Mouse (Mus musculus): ENCODE measurements around the gene Dapp1.
A peak's percentile ranks its signal among the peaks of the same experiment; 100 is the strongest.
"Not testable (repeated sequence)": the region's sequence is repeated elsewhere in the genome, so short reads cannot be mapped to it uniquely, and the experiment has no call there.

Dapp1 gene

GRCm38 (mm10) chr3:137952914-137953880 is 28.1 kb downstream of the Dapp1 start:
- peak; percentile 87 for DNase-seq

DNA sequence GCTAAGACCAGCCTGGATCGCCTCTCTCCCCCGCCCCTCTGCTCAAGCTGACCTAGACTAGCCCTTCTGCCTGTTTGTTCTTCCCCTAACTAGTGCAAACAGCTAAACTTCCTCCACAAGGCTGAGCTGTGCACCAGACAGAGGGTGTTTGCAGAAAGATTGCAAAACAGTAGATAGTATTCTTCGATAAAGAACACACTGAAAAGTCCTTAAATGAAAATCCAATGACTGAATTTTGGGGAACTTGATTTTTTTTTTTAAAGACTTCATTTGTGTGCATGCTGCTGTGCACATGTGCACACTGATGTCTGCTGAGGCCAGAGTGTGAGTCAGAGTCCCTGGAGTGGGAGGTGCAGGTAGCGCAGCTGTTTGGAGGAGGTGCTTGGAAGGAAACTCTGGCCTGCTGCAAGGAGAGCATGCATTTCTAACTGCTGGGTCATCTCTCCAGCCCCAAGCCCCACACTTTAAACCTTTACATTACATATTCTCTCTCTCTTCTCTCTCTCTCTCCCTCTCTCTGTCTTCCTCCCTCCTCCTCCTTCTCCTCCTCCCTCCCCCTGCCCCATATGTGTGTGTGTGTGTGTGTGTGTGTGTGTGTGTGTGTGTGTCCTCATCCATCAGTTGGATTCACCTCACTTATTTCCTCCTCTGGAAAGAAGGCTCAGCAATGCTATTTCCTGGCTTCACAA is 29.0 kb downstream of the Dapp1 start:
- peak; percentile 44 for DNase-seq

DNA sequence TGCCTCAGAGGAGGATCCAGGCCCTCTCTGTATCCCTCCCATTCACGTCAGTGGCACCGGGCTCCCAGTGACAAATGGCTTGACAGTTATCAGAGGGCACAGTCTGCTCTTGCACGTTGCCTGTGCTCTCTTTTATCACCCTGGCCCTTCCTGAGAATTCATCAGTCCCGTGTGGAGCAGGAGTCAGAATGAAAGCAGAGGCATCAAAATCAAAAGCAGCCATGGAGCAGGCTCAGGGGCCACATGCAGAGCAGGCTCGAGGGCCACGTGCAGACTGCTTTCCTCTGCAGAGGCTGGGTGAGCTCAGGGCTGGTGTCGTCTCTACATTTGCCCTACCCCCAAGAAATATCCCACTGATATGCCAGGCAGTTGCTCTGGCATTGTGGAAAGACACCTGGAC is 29.5 kb downstream of the Dapp1 start:
- no peak for DNase-seq

- not testable (repeated sequence) for DNase-seq
Measured at GRCm38 (mm10) chr3:137951302-137951701, 30.0 kb downstream of the Dapp1 start.

DNA sequence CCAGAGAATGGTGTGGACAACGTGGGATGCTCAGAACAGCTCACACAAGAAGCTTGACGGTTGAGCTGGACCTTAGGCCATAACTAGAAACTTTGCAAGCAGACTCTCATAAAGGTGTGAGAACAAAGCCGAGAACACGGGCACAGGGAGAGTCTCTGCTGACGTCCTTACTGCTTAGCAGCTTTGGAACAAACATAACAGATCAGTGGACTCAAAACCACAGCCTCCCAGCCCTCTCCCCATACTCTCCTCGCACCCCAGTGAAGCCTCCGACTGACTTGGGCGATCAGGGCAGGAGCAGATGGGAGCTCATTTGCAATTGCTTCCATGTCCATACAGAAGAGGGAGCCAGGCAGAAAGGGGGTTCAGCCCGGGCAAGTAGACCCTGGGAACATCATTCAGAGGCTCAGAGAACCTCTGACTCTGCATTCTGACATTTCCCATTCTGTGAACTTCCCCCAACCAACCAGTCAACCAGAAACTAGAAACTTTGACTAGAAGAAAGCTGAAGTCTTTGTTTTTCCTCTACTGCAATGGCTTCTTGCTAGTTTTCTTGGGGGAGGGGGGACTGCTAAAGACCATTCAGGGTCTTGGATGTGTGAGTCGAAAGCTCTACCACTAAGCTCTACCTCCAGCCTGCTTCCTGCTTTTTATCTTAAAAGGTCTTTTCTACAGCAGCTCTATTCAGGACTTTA is 31.0 kb downstream of the Dapp1 start:
- no peak for DNase-seq

DNA sequence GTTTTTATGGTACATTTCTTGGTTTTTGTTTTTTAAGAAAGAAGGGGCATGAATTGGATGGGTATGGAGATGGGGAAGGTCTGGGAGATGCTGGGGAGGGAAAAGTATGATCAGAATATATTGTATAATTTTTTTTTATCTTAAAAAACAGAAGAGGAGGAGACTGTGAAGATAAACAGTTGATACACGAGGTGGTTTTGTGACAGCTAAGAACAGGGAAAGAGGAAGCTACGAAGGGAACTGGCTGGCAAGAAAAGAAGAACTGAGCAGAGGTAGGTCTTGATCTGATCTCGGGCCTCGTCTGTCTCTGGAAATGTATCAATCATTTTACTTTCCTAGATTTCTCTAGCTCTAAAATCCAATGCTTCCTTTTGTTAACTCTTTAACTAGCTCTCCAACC is 33.8 kb downstream of the Dapp1 start:
- no peak for DNase-seq

GRCm38 (mm10) chr3:137946827-137947226 is 34.5 kb downstream of the Dapp1 start:
- DNase-seq: no peak

DNA sequence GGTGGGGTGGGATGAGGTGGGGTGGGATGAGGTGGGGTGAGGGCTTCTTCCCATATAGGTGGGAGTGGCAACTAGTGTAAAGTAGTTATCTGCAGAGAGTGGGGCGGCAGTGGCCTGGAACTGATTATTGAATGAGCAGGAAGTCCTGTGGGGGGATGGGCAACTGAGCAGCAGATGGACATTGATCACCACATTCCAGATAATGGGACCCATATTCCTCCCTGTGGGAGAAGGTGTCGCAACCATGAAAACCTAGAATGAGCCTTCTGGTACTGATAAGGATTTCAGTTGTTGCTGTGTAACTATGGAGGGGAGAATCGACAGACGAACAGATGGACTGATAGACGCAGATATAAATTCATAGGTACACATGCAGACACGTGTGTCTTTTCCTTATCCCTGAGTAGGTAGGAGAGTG is 37.6 kb downstream of the Dapp1 start:
- no peak for DNase-seq

GRCm38 (mm10) chr3:137942098-137942622 is 39.2 kb downstream of the Dapp1 start:
- no peak for DNase-seq

DNA sequence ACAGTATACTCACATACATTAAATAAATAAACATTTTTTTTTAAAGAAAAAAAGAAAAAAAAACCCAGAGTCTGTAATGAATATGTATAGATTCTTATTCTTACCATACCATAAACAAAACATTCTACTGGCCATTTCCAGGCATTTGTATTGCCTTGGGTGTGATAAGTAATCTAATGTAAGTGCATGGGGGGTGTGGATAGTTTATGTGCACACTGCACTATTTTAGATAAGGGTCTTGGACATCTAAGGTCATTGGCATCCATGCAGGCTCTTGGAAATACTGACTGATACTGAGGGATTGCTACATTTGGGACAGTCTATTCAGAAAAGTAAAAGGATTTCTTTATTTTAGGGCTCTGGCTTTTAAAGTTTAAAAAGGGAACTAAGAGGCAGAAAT is 39.8 kb downstream of the Dapp1 start:
- no peak for DNase-seq

- DNase-seq: no peak
Measured at GRCm38 (mm10) chr3:137940757-137941156, 40.6 kb downstream of the Dapp1 start.

- no peak for DNase-seq
Measured at GRCm38 (mm10) chr3:137938608-137939007, 42.7 kb downstream of the Dapp1 start.

DNA sequence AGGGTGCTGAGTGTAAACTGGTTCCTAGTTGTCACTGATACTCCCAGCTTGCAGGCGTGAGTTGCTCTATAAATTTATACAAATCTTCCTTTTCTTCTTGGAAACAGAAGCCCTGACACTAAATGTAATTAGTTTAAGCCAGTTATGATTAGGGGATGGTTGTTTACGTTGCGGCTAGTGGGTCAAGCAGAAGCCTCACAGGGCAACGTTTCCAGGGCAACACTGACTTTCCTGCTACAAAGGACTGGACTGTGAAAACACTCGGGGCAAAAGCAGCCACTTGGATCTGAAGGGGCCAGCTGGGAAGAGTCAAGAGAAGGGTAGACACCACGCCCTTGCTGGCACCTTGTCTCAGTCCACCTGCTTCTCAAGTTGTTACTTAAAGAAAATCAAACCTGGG is 44.8 kb downstream of the Dapp1 start:
- no peak for DNase-seq

DNA sequence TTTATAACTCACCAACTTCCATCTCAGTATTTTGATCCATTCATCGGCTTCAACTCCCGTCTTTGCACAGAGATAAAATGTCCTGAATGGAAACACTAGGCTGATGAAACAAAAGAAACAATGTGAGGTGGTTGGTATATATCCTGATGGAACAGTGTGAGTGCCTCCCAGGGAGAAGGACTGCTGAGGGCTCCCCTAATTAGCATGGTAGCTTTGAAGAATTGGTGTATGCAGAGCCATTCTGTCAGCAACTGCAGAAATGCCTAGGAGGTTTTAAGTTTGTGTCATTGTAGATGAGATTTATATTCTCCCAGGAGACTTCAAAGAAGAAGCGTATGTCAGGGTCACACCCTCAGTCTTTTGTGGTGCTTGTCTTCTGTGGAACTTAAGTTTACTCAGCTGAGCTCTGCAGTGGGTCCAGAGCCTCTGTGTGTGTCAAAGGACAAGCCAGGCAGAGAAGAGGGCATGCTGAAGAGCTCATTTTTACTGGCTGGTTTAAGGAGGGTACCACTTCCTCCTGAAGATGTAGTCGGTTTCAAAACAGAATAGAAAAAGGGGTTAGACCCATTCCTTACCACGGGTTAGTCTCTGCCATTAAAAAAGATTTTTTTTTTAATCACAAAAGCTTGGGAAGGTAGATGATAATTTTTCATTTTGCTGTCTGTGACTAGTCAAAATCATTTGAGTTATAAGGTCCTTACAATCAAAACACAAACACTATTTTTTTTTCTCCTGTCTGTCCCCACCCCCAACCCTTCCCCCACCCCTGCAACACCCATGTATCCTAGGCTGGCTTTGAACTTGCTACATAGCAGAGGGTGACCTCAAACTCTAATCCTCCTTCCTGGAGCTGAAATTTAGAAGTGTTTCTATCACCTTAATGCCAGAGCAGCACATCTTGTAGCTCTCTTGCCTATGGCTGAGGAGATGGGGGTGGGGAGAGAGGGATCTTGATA is 45.5 kb downstream of the Dapp1 start:
- no peak for DNase-seq

- DNase-seq: no peak
Measured at GRCm38 (mm10) chr3:137933986-137934385, 47.4 kb downstream of the Dapp1 start.

DNA sequence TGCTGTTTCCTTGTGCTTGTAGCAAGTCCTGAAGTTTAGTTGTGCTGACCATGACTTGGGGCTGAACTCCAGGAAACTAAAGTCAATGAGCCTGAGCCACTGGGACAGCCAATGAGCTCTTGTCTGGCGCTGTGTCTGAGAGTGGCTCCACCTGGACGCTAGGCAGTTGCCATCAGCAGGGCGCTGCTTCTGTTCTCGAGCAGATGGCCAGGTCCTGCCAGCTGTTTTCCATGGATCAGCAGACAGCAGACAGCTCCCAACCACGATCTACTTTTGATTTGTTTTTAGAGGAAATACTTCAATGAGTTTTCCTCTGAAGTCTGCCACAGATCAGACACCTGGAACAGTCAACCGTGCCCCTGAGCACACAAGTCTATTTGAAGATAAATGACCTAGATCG is 48.6 kb downstream of the Dapp1 start:
- DNase-seq: no peak

- DNase-seq: no peak
Measured at GRCm38 (mm10) chr3:137929940-137930339, 51.4 kb downstream of the Dapp1 start.

GRCm38 (mm10) chr3:137927010-137927409 is 54.3 kb downstream of the Dapp1 start:
- DNase-seq: no peak

DNA sequence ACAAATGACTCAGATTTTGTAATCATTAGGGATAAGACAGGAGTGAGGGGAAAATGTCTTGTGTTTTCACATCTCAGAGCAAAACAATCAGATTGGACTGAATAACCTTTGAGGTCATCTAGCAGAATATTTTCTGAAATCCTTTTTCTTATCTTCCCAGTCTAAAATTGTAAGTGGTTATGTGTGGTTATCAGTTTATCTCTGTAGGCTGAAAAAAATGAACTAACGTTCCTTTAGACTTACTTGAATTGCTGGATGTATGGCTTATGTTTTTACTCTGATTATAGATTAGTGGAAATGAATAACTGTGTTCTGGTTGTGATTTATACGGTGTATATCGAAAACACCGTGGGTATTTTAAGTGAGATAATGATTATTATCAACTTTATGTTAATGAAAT is 60.8 kb downstream of the Dapp1 start:
- no peak for DNase-seq

DNA sequence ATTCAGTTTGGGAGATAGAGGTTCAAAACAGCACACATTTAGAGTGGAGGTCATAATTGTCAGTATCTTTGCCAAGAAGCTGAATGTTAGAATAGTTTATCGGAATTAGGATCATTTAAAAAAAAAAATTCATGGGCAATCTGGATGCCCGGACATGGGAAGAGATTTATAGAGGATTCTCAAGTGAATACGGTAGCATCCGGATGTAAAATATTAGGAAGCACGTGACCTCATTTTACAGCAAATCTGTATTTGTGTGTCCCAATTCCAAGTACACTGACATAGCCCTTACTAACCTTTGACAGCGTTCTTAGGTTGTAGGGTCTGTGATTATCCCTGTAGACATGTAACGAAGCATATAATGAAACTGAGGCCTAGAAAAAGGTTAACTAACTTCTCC is 61.9 kb downstream of the Dapp1 start:
- DNase-seq: no peak

- peak; percentile 35 for DNase-seq
Measured at GRCm38 (mm10) chr3:137918932-137919311, 62.4 kb downstream of the Dapp1 start.

Measured in layer of hippocampus, adult 9-11 months (tissue).